Mouse (Mus musculus) intestine, postnatal 0 days (tissue): ENCODE measurements around the gene Rfx7. TPM values are rescaled to one million over a fixed set of nuclear protein-coding genes. Genes with fewer than 3 reads are reported as not detected.
A peak's percentile ranks its signal among the peaks of the same experiment; 100 is the strongest.

Experiments
- ATAC-seq: fragments of 200-750 bp; cut with Nextera tagmentation; 2 replicates; pipeline ENCODE4 v1.8.0; 2017; ENCODE audit warnings: mild to moderate bottlenecking, moderate TSS enrichment, moderate library complexity
- H3K27ac ChIP-seq: fragments of 300-500 bp; sonication (generic); 2 replicates; pipeline ENCODE4 v1.5.1; 2014; ENCODE audit warnings: mild to moderate bottlenecking, low read depth, low read length, moderate library complexity
- H3K27me3 ChIP-seq: fragments of 300-500 bp; sonication (generic); replicated peaks from 2 replicates; pipeline ENCODE4 v1.6.1; 2014; ENCODE audit warnings: low read length, mixed read lengths; ENCODE audit not compliant: control insufficient read depth, insufficient read depth
- H3K36me3 ChIP-seq: fragments of 300-500 bp; sonication (generic); 2 replicates; pipeline ENCODE4 v1.6.1; 2014; ENCODE audit warnings: mild to moderate bottlenecking, moderate library complexity; ENCODE audit not compliant: control insufficient read depth, insufficient read depth
- H3K4me1 ChIP-seq: fragments of 300-500 bp; sonication (generic); replicated peaks from 2 replicates; pipeline ENCODE4 v1.6.1; 2014; ENCODE audit warnings: antibody characterized with exemption, low read length, mixed read lengths; ENCODE audit not compliant: control insufficient read depth, insufficient read depth
- H3K4me2 ChIP-seq: fragments of 300-500 bp; sonication (generic); replicated peaks from 2 replicates; pipeline ENCODE4 v1.6.1; 2014; ENCODE audit warnings: low read depth, mild to moderate bottlenecking, moderate library complexity
- H3K4me3 ChIP-seq: fragments of 300-500 bp; sonication (generic); 2 replicates; pipeline ENCODE4 v1.5.1; 2014; ENCODE audit warnings: low read depth, low read length
- H3K9ac ChIP-seq: fragments of 300-500 bp; sonication (generic); 2 replicates; pipeline ENCODE4 v1.6.1; 2014; ENCODE audit warnings: mild to moderate bottlenecking, low read depth, low read length
- H3K9me3 ChIP-seq: fragments of 300-500 bp; sonication (generic); 2 replicates; pipeline ENCODE4 v1.6.1; 2016; ENCODE audit warnings: mixed run types; ENCODE audit not compliant: control insufficient read depth
- CTCF ChIP-seq: sonication (generic); IDR thresholded peaks from 2 replicates; pipeline ENCODE4 v1.5.1; 2016; ENCODE audit warnings: low read depth, mild to moderate bottlenecking, control low read depth, antibody characterized with exemption, moderate library complexity
- WGBS: fragments of 180-500 bp; shearing (Covaris S2); extraction: QIAGEN DNeasy Blood & Tissue Kit; methylation state at CpG from one replicate; pipeline ENCODE4 v1.1.7; 2014; 5-methylcytosine and 5-hydroxymethylcytosine counted together
- polyA plus RNA-seq: library from polyadenylated mRNA; unstranded; fragments of >200 nt; fragmentation: Nextera tagmentation; extraction: Ambion mirVana; gene quantifications from 2 replicates; pipeline ENCODE4 v1.2.1, GENCODE M21; 2015

The Rfx7 gene
- polyA plus RNA-seq, 1 experiment from 2014 or later: 6.9 TPM

- no peaks in the 10 kb centered on the region for H3K27me3 ChIP-seq
- H3K4me3 ChIP-seq: no peak overlapping the region
- no peaks in the 10 kb centered on the region for H3K9me3 ChIP-seq
- H3K4me1 ChIP-seq: peaks cover 8% of the 10 kb centered on the region; the same call in 1 of the 2 replicates
- peak; percentile 8; the same call in 1 of the 2 replicates for TF ChIP-seq CTCF
- WGBS: 27% methylated on average over 6 of the region's 6 CpGs
- no peak for ATAC-seq
- no peak overlapping the region for H3K9ac ChIP-seq
- no peaks in the 10 kb centered on the region for H3K36me3 ChIP-seq
- no peak overlapping the region for H3K4me2 ChIP-seq
- peak overlapping the region; percentile 37; the same call in 1 of the 2 replicates for H3K27ac ChIP-seq
Measured at GRCm38 (mm10) chr9:72644418-72645110, 112.5 kb downstream of the Rfx7 start.

- no peaks in the 10 kb centered on the region for H3K4me1 ChIP-seq
- H3K9me3 ChIP-seq: no peaks in the 10 kb centered on the region
- no peak for ATAC-seq
- TF ChIP-seq CTCF: no peak
- H3K4me3 ChIP-seq: no peak overlapping the region
- H3K27me3 ChIP-seq: no peaks in the 10 kb centered on the region
- H3K36me3 ChIP-seq: no peaks in the 10 kb centered on the region
- H3K4me2 ChIP-seq: no peak overlapping the region
- no peak overlapping the region for H3K27ac ChIP-seq
- WGBS: 49% methylated on average over 2 of the region's 2 CpGs
- no peak overlapping the region for H3K9ac ChIP-seq
Measured at GRCm38 (mm10) chr9:72649781-72650180, 117.7 kb downstream of the Rfx7 start.

GRCm38 (mm10) chr9:72652961-72653360, 120.9 kb downstream of the Rfx7 start:
- Histone ChIP-seq H3K4me2 (peak overlapping the region; percentile 37; the same call in 1 of the 2 replicates), H3K27ac (peak overlapping the region; percentile 17; the same call in 1 of the 2 replicates), H3K9ac (no peak overlapping the region), H3K27me3 (no peaks in the 10 kb centered on the region), H3K4me3 (no peak overlapping the region), H3K36me3 (no peaks in the 10 kb centered on the region), H3K4me1 (0 out of 2 replicates have a peak, but pooled peaks cover 3% of the 10 kb centered on the region), H3K9me3 (no peaks in the 10 kb centered on the region)
- no peak for ATAC-seq
- WGBS: 31% methylated on average over 8 of the region's 8 CpGs
- no peak for TF ChIP-seq CTCF

- H3K27me3 ChIP-seq: no peaks in the 10 kb centered on the region
- WGBS: 58% methylated on average over 4 of the region's 4 CpGs
- no peaks in the 10 kb centered on the region for H3K9me3 ChIP-seq
- H3K27ac ChIP-seq: peak overlapping the region; percentile 17; the same call in 1 of the 2 replicates
- H3K4me2 ChIP-seq: no peak overlapping the region
- no peak for ATAC-seq
- no peaks in the 10 kb centered on the region for H3K36me3 ChIP-seq
- no peak overlapping the region for H3K9ac ChIP-seq
- H3K4me3 ChIP-seq: no peak overlapping the region
- TF ChIP-seq CTCF: peak; percentile 28; the same call in 1 of the 2 replicates
- H3K4me1 ChIP-seq: 0 out of 2 replicates have a peak, but pooled peaks cover 3% of the 10 kb centered on the region
Measured at GRCm38 (mm10) chr9:72653533-72653932, 121.5 kb downstream of the Rfx7 start.

GRCm38 (mm10) chr9:72654593-72655242, 122.7 kb downstream of the Rfx7 start:
- Histone ChIP-seq H3K9ac (no peak overlapping the region), H3K4me2 (no peak overlapping the region), H3K27me3 (no peaks in the 10 kb centered on the region), H3K4me1 (0 out of 2 replicates have a peak, but pooled peaks cover 3% of the 10 kb centered on the region), H3K4me3 (no peak overlapping the region), H3K36me3 (no peaks in the 10 kb centered on the region), H3K9me3 (no peaks in the 10 kb centered on the region), H3K27ac (no peak overlapping the region)
- ATAC-seq: peak; percentile 70
- WGBS: 76% methylated on average over 6 of the region's 6 CpGs
- peak; percentile 89 for TF ChIP-seq CTCF

GRCm38 (mm10) chr9:72655602-72656001, 123.6 kb downstream of the Rfx7 start:
- H3K4me1 ChIP-seq: 0 out of 2 replicates have a peak, but pooled peaks cover 3% of the 10 kb centered on the region
- no peaks in the 10 kb centered on the region for H3K36me3 ChIP-seq
- no peak overlapping the region for H3K4me2 ChIP-seq
- H3K4me3 ChIP-seq: no peak overlapping the region
- H3K27me3 ChIP-seq: no peaks in the 10 kb centered on the region
- no peaks in the 10 kb centered on the region for H3K9me3 ChIP-seq
- no peak overlapping the region for H3K9ac ChIP-seq
- no peak for TF ChIP-seq CTCF
- no peak for ATAC-seq
- WGBS: 87% methylated on average over 5 of the region's 5 CpGs
- H3K27ac ChIP-seq: no peak overlapping the region
